Mouse (Mus musculus): Measurements from ENCODE around the gene Cbfa2t2. TPM values are rescaled to one million over a fixed set of nuclear protein-coding genes. Genes with fewer than 3 reads are reported as not detected.
A peak's percentile ranks its signal among the peaks of the same experiment; 100 is the strongest.

Cbfa2t2 gene
- 10.2 and 12.6 TPM in 2 replicates for polyA plus RNA-seq (2012; rRNA removed)

DNA sequence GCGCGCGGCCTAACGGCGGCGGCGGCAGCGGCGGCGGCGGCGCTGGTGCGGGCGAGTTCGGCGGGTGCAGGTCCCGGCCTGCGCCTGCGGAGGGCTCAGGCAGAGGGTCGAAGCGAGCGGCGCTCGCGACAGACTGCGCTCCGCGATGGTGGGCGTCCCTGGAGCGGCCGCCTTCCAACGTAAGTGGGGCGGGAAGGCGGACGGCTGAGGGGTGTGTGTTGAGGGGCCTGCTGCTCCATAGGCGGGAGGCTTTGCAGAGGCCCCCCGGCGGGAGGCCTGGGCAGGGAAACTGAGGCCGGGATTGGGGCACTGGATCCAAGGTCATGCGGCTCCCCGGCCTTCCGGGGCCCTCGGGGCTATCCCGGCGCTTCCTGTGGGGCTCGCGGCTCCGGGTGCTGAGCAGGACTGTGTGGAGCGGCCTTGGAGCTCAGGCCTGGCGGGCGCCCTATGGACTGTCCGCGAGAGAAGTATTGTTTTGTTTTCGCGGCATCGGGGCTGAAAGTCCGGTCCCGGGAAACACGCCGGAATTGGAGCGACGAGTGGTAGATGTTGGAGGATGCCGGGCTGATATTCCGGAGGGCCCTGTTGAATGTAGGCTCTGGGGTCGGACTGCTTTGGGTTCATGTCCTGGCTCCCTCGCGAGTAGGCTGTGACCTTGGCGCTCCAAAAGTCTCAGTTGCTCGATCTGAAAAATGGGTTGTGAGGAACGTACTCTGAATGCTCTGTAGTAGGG is at the start of gene Cbfa2t2:
TSS of gene Cbfa2t2 (plus strand) at position 24 of the 733 bp plus-strand sequence.
- peak within 1 kb of the TSS; percentile 91 for H3K4me3 ChIP-seq (ENCODE audit: control insufficient read depth, low read depth, low read length)
- peak within 1 kb of the TSS; percentile 95 for H3K27ac ChIP-seq (ENCODE audit: control insufficient read depth, insufficient read depth, low read depth, low read length)
- H3K27me3 ChIP-seq (ENCODE audit: control insufficient read depth, insufficient read depth, low read length) = no peaks in the 10 kb centered on the region
- TF ChIP-seq POLR2A (IDR thresholded peaks at IDR 0.05; ENCODE audit: control insufficient read depth, low read depth, low read length) = no peak
- no peaks in the 10 kb centered on the region for H3K36me3 ChIP-seq (ENCODE audit: control insufficient read depth, insufficient read depth, low read length)
- H3K4me1 ChIP-seq (ENCODE audit: control insufficient read depth, insufficient read depth, low read length) = no peaks in the 10 kb centered on the region; the same call in 1 of the 2 replicates

DNA sequence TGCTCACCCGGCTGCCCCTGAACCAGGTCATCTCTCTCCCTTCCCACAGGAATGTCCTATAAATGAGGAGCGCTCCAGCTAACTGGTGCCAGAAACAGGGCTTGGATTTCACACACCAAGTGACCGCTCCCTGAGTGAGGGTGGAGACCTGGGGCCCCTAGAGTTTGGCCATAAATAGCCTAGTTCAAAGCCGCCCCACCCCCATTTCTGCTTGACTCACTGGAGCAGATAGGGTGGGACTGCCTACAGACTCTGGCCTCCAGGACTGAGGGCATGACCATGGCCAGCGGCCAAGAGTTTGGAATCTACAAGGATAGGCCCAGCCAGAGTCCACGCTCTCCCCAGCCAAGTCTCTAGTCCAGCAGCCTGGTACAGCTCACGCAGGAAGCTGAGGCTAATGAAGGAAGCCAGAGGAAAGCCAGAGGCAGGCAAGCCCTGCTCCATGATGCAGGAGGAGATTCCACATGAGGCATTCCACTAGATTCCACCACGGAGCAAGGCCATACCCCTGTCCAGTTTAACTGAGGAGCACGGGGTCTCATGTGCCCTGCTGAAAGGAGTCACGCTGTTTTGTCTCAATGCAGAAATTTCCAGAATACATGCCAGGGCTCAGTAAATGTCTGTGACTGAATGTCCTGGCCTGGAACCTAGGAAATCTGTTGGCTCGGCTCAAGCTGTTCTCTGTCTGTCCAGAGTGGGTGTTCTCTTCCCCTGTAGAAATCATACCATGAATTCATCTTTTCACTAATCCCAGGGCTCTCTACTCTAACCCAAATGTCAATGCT is 45.9 kb upstream of the Cbfa2t2 start:
- Histone ChIP-seq H3K36me3 (ENCODE audit: control insufficient read depth, insufficient read depth, low read length) (no peaks in the 10 kb centered on the region), H3K27me3 (ENCODE audit: control insufficient read depth, insufficient read depth, low read length) (no peaks in the 10 kb centered on the region), H3K4me1 (ENCODE audit: control insufficient read depth, insufficient read depth, low read length) (peaks cover 7% of the 10 kb centered on the region; the same call in 1 of the 2 replicates), H3K4me3 (ENCODE audit: control insufficient read depth, low read depth, low read length) (no peak overlapping the region), H3K27ac (ENCODE audit: control insufficient read depth, insufficient read depth, low read depth, low read length) (peak overlapping the region; percentile 73)
- no peak for TF ChIP-seq POLR2A (IDR thresholded peaks at IDR 0.05; ENCODE audit: control insufficient read depth, low read depth, low read length)
- TF ChIP-seq CTCF (IDR thresholded peaks at IDR 0.05; ENCODE audit: control insufficient read depth, insufficient read depth, insufficient replicate concordance, low read depth, low read length) = no peak

DNA sequence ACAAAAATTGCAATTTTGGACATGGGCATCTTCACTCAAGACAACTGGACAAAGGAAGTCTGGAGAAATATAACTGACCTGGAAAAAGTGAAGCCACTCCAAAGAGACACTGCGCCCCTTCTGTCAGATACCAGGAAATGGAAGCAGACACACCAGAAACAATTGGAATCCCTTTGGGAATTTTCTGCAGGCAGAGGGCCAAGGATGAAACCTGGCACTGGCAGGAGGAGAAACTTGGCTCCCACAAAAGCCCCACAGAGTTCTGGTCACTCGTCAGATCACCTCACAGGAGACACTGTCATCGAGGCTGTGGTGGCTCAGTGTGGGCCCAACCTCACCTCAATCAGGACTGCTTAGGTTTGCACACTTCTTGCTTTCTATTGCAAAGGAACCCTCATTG is 41.7 kb upstream of the Cbfa2t2 start:
- Histone ChIP-seq H3K27ac (ENCODE audit: control insufficient read depth, insufficient read depth, low read depth, low read length) (no peak overlapping the region), H3K27me3 (ENCODE audit: control insufficient read depth, insufficient read depth, low read length) (no peaks in the 10 kb centered on the region), H3K4me3 (ENCODE audit: control insufficient read depth, low read depth, low read length) (no peak overlapping the region), H3K4me1 (ENCODE audit: control insufficient read depth, insufficient read depth, low read length) (peaks cover 9% of the 10 kb centered on the region; the same call in 1 of the 2 replicates), H3K36me3 (ENCODE audit: control insufficient read depth, insufficient read depth, low read length) (no peaks in the 10 kb centered on the region)
- no peak for TF ChIP-seq POLR2A (IDR thresholded peaks at IDR 0.05; ENCODE audit: control insufficient read depth, low read depth, low read length)
- TF ChIP-seq CTCF (IDR thresholded peaks at IDR 0.05; ENCODE audit: control insufficient read depth, insufficient read depth, insufficient replicate concordance, low read depth, low read length) = no peak

DNA sequence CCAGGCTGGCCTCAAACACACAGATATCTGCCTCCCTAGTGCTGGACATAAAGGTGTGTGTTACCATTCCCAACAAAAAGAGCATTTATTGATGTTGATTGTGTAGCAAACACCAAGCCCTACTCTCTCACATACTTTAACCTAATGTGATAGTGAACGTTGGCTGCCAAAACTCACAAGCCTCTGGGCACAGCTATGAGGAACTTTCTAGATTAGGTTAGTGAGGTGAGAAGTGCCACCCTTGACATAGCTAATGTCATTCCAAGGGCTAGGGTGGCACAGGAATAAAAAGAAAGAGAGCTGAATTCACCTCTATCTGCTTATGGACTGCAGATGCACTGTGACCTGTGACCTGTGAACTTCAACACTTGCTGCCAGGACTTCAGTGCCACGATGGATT is 39.8 kb upstream of the Cbfa2t2 start:
- no peaks in the 10 kb centered on the region for H3K27me3 ChIP-seq (ENCODE audit: control insufficient read depth, insufficient read depth, low read length)
- H3K4me1 ChIP-seq (ENCODE audit: control insufficient read depth, insufficient read depth, low read length) = peaks cover 3% of the 10 kb centered on the region; the same call in 1 of the 2 replicates
- H3K4me3 ChIP-seq (ENCODE audit: control insufficient read depth, low read depth, low read length) = no peak overlapping the region
- H3K27ac ChIP-seq (ENCODE audit: control insufficient read depth, insufficient read depth, low read depth, low read length) = no peak overlapping the region
- TF ChIP-seq POLR2A (IDR thresholded peaks at IDR 0.05; ENCODE audit: control insufficient read depth, low read depth, low read length) (no peak), CTCF (IDR thresholded peaks at IDR 0.05; ENCODE audit: control insufficient read depth, insufficient read depth, insufficient replicate concordance, low read depth, low read length) (no peak)
- H3K36me3 ChIP-seq (ENCODE audit: control insufficient read depth, insufficient read depth, low read length) = no peaks in the 10 kb centered on the region

DNA sequence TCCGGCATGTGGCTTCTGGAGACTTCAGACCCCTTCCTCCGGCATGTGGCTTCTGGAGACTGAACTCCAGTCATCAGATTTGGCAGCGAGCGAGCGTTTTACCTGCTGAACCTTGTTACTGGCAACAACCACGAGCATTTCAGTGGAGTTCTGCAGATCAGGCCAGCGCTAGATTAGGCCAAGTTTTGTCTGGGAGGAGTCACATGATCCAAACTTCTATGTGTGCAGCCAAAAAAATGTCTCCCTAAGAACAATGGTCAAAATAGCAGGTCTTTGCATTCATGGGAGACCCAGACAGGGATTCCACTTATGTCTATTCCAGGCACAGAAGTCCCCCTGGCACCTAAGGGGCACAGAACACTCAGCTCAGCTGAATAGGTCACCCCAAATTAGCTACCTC is 38.0 kb upstream of the Cbfa2t2 start:
- peaks cover 5% of the 10 kb centered on the region for H3K4me1 ChIP-seq (ENCODE audit: control insufficient read depth, insufficient read depth, low read length)
- H3K4me3 ChIP-seq (ENCODE audit: control insufficient read depth, low read depth, low read length) = no peak overlapping the region
- no peaks in the 10 kb centered on the region for H3K27me3 ChIP-seq (ENCODE audit: control insufficient read depth, insufficient read depth, low read length)
- no peak overlapping the region for H3K27ac ChIP-seq (ENCODE audit: control insufficient read depth, insufficient read depth, low read depth, low read length)
- TF ChIP-seq POLR2A (IDR thresholded peaks at IDR 0.05; ENCODE audit: control insufficient read depth, low read depth, low read length) (no peak), CTCF (IDR thresholded peaks at IDR 0.05; ENCODE audit: control insufficient read depth, insufficient read depth, insufficient replicate concordance, low read depth, low read length) (no peak)
- no peaks in the 10 kb centered on the region for H3K36me3 ChIP-seq (ENCODE audit: control insufficient read depth, insufficient read depth, low read length)

DNA sequence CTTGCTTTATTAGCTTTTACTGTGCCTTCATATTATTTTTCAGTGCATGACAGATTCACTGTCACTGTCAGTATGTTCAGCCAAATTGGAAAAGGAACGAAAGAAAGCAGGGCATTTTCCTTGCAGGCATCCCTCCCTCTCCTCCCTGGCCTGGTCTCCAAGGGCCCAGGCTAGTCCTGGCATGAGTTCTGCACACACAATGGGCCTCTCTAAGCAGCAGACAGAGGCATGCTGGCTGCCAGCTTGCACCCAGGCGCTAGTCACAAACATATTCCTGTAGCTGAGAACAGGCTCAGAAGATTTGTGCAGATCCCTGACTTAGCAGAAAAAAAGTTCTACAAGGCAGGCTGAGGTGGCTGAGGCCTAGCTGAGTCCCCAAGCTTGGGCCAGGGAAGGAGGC is 37.0 kb upstream of the Cbfa2t2 start:
- no peak for TF ChIP-seq POLR2A (IDR thresholded peaks at IDR 0.05; ENCODE audit: control insufficient read depth, low read depth, low read length)
- TF ChIP-seq CTCF (IDR thresholded peaks at IDR 0.05; ENCODE audit: control insufficient read depth, insufficient read depth, insufficient replicate concordance, low read depth, low read length) = no peak
- H3K27me3 ChIP-seq (ENCODE audit: control insufficient read depth, insufficient read depth, low read length) = no peaks in the 10 kb centered on the region
- H3K4me1 ChIP-seq (ENCODE audit: control insufficient read depth, insufficient read depth, low read length) = peaks cover 8% of the 10 kb centered on the region
- H3K36me3 ChIP-seq (ENCODE audit: control insufficient read depth, insufficient read depth, low read length) = no peaks in the 10 kb centered on the region
- H3K4me3 ChIP-seq (ENCODE audit: control insufficient read depth, low read depth, low read length) = no peak overlapping the region
- no peak overlapping the region for H3K27ac ChIP-seq (ENCODE audit: control insufficient read depth, insufficient read depth, low read depth, low read length)

DNA sequence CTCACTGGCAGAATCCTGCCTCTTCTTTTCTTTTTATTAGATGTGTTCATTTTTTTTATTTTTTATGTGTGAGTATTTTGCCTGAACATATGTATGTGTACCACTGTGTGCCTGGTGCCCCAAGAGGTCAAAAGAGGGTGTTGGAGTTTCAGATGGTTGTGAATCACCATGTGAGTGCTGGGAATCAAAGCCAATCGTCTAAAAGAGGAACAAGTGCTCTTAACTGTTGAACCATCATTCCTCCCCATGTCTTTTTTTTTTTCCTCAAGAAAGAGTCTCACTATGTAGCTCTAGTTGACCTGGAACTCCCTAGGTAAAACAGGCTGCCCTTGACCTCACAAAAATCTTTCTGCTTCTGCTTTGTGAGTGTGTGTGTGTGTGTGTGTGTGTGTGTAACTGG is 34.3 kb upstream of the Cbfa2t2 start:
- TF ChIP-seq CTCF (IDR thresholded peaks at IDR 0.05; ENCODE audit: control insufficient read depth, insufficient read depth, insufficient replicate concordance, low read depth, low read length) (no peak), POLR2A (IDR thresholded peaks at IDR 0.05; ENCODE audit: control insufficient read depth, low read depth, low read length) (no peak)
- Histone ChIP-seq H3K36me3 (ENCODE audit: control insufficient read depth, insufficient read depth, low read length) (no peaks in the 10 kb centered on the region), H3K4me3 (ENCODE audit: control insufficient read depth, low read depth, low read length) (no peak overlapping the region), H3K27ac (ENCODE audit: control insufficient read depth, insufficient read depth, low read depth, low read length) (no peak overlapping the region), H3K4me1 (ENCODE audit: control insufficient read depth, insufficient read depth, low read length) (peaks cover 13% of the 10 kb centered on the region), H3K27me3 (ENCODE audit: control insufficient read depth, insufficient read depth, low read length) (no peaks in the 10 kb centered on the region)

Data from testis, adult 2 months (tissue).